Mouse (Mus musculus) embryonic facial prominence, embryonic 11.5 days (tissue): ENCODE measurements at regions not wholly inside any gene's neighbourhood (a gene's known extent, or its start where the extent isn't known, plus 50 kb on each side); places are given as distances from the start of the nearest gene placed in this dataset.

Source experiments
- ATAC-seq: fragments of 200-750 bp; cut with Nextera tagmentation; replicated peaks from 2 replicates; pipeline ENCODE4 v1.8.0; 2017; ENCODE audit warnings: low read depth; ENCODE audit not compliant: insufficient number of reproducible peaks, low FRiP score, low TSS enrichment
- DNase-seq: peaks from one replicate; pipeline ENCODE4 v3.0.0-alpha.2; 2015; ENCODE audit warnings: low spot score
- H3K27ac ChIP-seq: fragments of 300-500 bp; sonication (generic); replicated peaks from 2 replicates; pipeline ENCODE4 v1.5.1; 2014; ENCODE audit warnings: mild to moderate bottlenecking, low read depth, low read length, control low read depth
- H3K27me3 ChIP-seq: fragments of 300-500 bp; sonication (generic); 2 replicates; pipeline ENCODE4 v1.6.1; 2014; ENCODE audit warnings: mild to moderate bottlenecking, low read length, moderate library complexity, mixed read lengths; ENCODE audit not compliant: control insufficient read depth, insufficient read depth
- H3K36me3 ChIP-seq: fragments of 300-500 bp; sonication (generic); replicated peaks from 2 replicates; pipeline ENCODE4 v1.6.1; 2014; ENCODE audit warnings: low read depth, mild to moderate bottlenecking, low read length, moderate library complexity, mixed read lengths; ENCODE audit not compliant: control insufficient read depth, insufficient read depth
- H3K4me1 ChIP-seq: fragments of 300-500 bp; sonication (generic); 2 replicates; pipeline ENCODE4 v1.6.1; 2014; ENCODE audit warnings: low read length, mixed read lengths; ENCODE audit not compliant: control insufficient read depth, insufficient read depth
- H3K4me2 ChIP-seq: fragments of 300-500 bp; sonication (generic); 2 replicates; pipeline ENCODE4 v1.6.1; 2014; ENCODE audit warnings: low read depth, mild to moderate bottlenecking, control low read depth, low read length, moderate library complexity
- H3K4me3 ChIP-seq: fragments of 300-500 bp; sonication (generic); 2 replicates; pipeline ENCODE4 v1.5.1; 2014; ENCODE audit warnings: low read depth, low read length, control low read depth
- H3K9ac ChIP-seq: fragments of 300-500 bp; sonication (generic); replicated peaks from 2 replicates; pipeline ENCODE4 v1.6.1; 2014; ENCODE audit warnings: mild to moderate bottlenecking, control low read depth, low read length
- H3K9me3 ChIP-seq: fragments of 300-500 bp; sonication (generic); replicated peaks from 2 replicates; pipeline ENCODE4 v1.6.1; 2016; ENCODE audit warnings: mild to moderate bottlenecking, low read length, inconsistent platforms, mixed read lengths; ENCODE audit not compliant: control insufficient read depth
- WGBS: fragments of 180-500 bp; shearing (Covaris S2); extraction: QIAGEN DNeasy Blood & Tissue Kit; methylation state at CpG from one replicate; pipeline ENCODE4 v1.1.7; 2014; 5-methylcytosine and 5-hydroxymethylcytosine counted together

- ATAC-seq (peak; percentile 84), DNase-seq (peak; percentile 56)
- H3K9ac ChIP-seq, result no peak overlapping the region
- WGBS, result 33% methylated on average over 11 of the region's 11 CpGs
- peak overlapping the region; percentile 56; the same call in 1 of the 2 replicates for H3K27ac ChIP-seq
- H3K4me3 ChIP-seq, result no peak overlapping the region
- H3K4me2 ChIP-seq, result no peak overlapping the region
- no peaks in the 10 kb centered on the region for H3K27me3 ChIP-seq
- H3K36me3 ChIP-seq, result no peaks in the 10 kb centered on the region
- H3K4me1 ChIP-seq, result no peaks in the 10 kb centered on the region; the same call in 1 of the 2 replicates
- no peaks in the 10 kb centered on the region for H3K9me3 ChIP-seq
Measured at GRCm38 (mm10) chr4:55929141-55929782, 397.0 kb upstream of the Klf4 start.

GRCm38 (mm10) chr4:55928670-55929069 lies 396.4 kb upstream of the Klf4 start:
- Histone ChIP-seq H3K4me3 (no peak overlapping the region), H3K9ac (no peak overlapping the region), H3K27me3 (no peaks in the 10 kb centered on the region), H3K4me2 (no peak overlapping the region), H3K27ac (peak overlapping the region; percentile 56; the same call in 1 of the 2 replicates), H3K9me3 (no peaks in the 10 kb centered on the region), H3K4me1 (no peaks in the 10 kb centered on the region; the same call in 1 of the 2 replicates), H3K36me3 (no peaks in the 10 kb centered on the region)
- WGBS, result 51% methylated on average over 11 of the region's 11 CpGs
- ATAC-seq (peak; percentile 51; the same call in 1 of the 2 replicates), DNase-seq (peak; percentile 57)

- H3K4me2 ChIP-seq, result no peak overlapping the region
- peak; percentile 22; the same call in 1 of the 2 replicates for ATAC-seq
- no peaks in the 10 kb centered on the region for H3K27me3 ChIP-seq
- no peak overlapping the region for H3K4me3 ChIP-seq
- no peaks in the 10 kb centered on the region; the same call in 1 of the 2 replicates for H3K4me1 ChIP-seq
- no peak overlapping the region for H3K27ac ChIP-seq
- no peak overlapping the region for H3K9ac ChIP-seq
- WGBS, result 57% methylated on average over 6 of the region's 6 CpGs
- H3K9me3 ChIP-seq, result no peaks in the 10 kb centered on the region
- no peaks in the 10 kb centered on the region for H3K36me3 ChIP-seq
- peak; percentile 72 for DNase-seq
Measured at GRCm38 (mm10) chr4:55928196-55928595, 395.9 kb upstream of the Klf4 start.

GRCm38 (mm10) chr4:55927391-55927790 lies 395.1 kb upstream of the Klf4 start:
- Histone ChIP-seq H3K4me2 (no peak overlapping the region), H3K27me3 (no peaks in the 10 kb centered on the region)

GRCm38 (mm10) chr4:55924974-55925373 lies 392.7 kb upstream of the Klf4 start:
- H3K36me3 ChIP-seq, result no peaks in the 10 kb centered on the region
- ATAC-seq (no peak), DNase-seq (no peak)
- no peak overlapping the region for H3K27ac ChIP-seq
- H3K4me3 ChIP-seq, result no peak overlapping the region
- H3K9me3 ChIP-seq, result no peaks in the 10 kb centered on the region
- no peak overlapping the region for H3K9ac ChIP-seq
- WGBS, result 85% methylated on average over 3 of the region's 3 CpGs
- H3K4me2 ChIP-seq, result no peak overlapping the region
- H3K4me1 ChIP-seq, result no peaks in the 10 kb centered on the region; the same call in 1 of the 2 replicates
- no peaks in the 10 kb centered on the region for H3K27me3 ChIP-seq

More at GRCm38 (mm10) chr4:55927391-55927790, 395.1 kb upstream of the Klf4 start:
- no peak overlapping the region for H3K9ac ChIP-seq
- no peaks in the 10 kb centered on the region for H3K36me3 ChIP-seq
- H3K9me3 ChIP-seq, result no peaks in the 10 kb centered on the region
- H3K27ac ChIP-seq, result no peak overlapping the region
- ATAC-seq, result no peak
- DNase-seq, result no peak
- no peaks in the 10 kb centered on the region; the same call in 1 of the 2 replicates for H3K4me1 ChIP-seq
- H3K4me3 ChIP-seq, result no peak overlapping the region
- 93% methylated on average over 4 of the region's 4 CpGs for WGBS

GRCm38 (mm10) chr4:55921217-55921616 lies 389.0 kb upstream of the Klf4 start:
- H3K4me3 ChIP-seq, result no peak overlapping the region
- H3K4me2 ChIP-seq, result no peak overlapping the region
- H3K36me3 ChIP-seq, result no peaks in the 10 kb centered on the region
- no peaks in the 10 kb centered on the region for H3K4me1 ChIP-seq
- H3K9me3 ChIP-seq, result no peaks in the 10 kb centered on the region
- WGBS, result 79% methylated on average over 4 of the region's 4 CpGs
- no peak overlapping the region for H3K9ac ChIP-seq
- DNase-seq (no peak), ATAC-seq (no peak)
- H3K27me3 ChIP-seq, result no peaks in the 10 kb centered on the region
- H3K27ac ChIP-seq, result no peak overlapping the region

GRCm38 (mm10) chr4:55894116-55894885 lies 362.0 kb upstream of the Klf4 start:
- no peak overlapping the region for H3K27ac ChIP-seq
- H3K4me2 ChIP-seq, result no peak overlapping the region
- no peaks in the 10 kb centered on the region for H3K36me3 ChIP-seq
- WGBS, result 67% methylated on average over 12 of the region's 12 CpGs
- no peaks in the 10 kb centered on the region for H3K27me3 ChIP-seq
- DNase-seq, result peak; percentile 9
- no peak overlapping the region for H3K9ac ChIP-seq
- H3K9me3 ChIP-seq, result no peaks in the 10 kb centered on the region
- H3K4me3 ChIP-seq, result no peak overlapping the region
- no peak for ATAC-seq
- no peaks in the 10 kb centered on the region for H3K4me1 ChIP-seq

GRCm38 (mm10) chr4:55891656-55892055 lies 359.4 kb upstream of the Klf4 start:
- no peaks in the 10 kb centered on the region for H3K36me3 ChIP-seq
- ATAC-seq, result no peak
- H3K4me2 ChIP-seq, result no peak overlapping the region
- H3K27ac ChIP-seq, result no peak overlapping the region
- H3K27me3 ChIP-seq, result no peaks in the 10 kb centered on the region
- H3K4me3 ChIP-seq, result no peak overlapping the region
- no peak for DNase-seq
- 91% methylated on average over 10 of the region's 10 CpGs for WGBS
- no peaks in the 10 kb centered on the region for H3K9me3 ChIP-seq
- no peak overlapping the region for H3K9ac ChIP-seq
- no peaks in the 10 kb centered on the region for H3K4me1 ChIP-seq
